Mouse (Mus musculus) right cerebral cortex, postnatal 25 days (tissue): Measurements from ENCODE around the gene Ppan.

Experiments used
- DNase-seq: peaks from one replicate; pipeline ENCODE4 v3.0.0; 2022

The Ppan gene

GRCm38 (mm10) chr9:20879097-20879792, 8.7 kb upstream of the Ppan start, which contains the start of gene Angptl6:
TSS of gene Angptl6 (minus strand) at chr9:20879727.
- DNase-seq = no peak

- DNase-seq = no peak
Measured at GRCm38 (mm10) chr9:20886563-20886962, 1.4 kb upstream of the Ppan start.

DNA sequence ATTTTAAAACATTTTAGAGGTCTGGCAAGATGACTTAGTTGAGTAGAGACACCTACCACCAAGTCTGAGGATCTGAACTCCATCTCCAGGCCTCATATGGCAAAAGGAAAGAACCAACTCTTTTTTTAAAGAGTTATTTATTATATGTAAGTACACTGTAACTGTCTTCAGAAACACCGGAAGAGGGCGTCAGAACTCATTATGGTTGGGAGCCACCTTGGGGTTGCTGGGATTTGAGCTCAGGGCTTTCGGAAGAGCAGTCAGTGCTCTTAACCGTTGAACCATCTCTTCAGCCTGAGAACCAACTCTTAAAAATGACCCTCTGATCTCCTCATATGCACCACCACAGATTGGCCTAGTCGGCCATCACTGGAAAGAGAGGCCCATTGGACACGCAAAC, 784 bp upstream of the Ppan start:
- DNase-seq = no peak

GRCm38 (mm10) chr9:20888386-20888765, 401 bp downstream of the Ppan start:
- DNase-seq = no peak

- no peak for DNase-seq
Measured at GRCm38 (mm10) chr9:20889185-20890141, 1.5 kb downstream of the Ppan start.

- DNase-seq = no peak
Measured at GRCm38 (mm10) chr9:20890411-20890810, 2.4 kb downstream of the Ppan start.

DNA sequence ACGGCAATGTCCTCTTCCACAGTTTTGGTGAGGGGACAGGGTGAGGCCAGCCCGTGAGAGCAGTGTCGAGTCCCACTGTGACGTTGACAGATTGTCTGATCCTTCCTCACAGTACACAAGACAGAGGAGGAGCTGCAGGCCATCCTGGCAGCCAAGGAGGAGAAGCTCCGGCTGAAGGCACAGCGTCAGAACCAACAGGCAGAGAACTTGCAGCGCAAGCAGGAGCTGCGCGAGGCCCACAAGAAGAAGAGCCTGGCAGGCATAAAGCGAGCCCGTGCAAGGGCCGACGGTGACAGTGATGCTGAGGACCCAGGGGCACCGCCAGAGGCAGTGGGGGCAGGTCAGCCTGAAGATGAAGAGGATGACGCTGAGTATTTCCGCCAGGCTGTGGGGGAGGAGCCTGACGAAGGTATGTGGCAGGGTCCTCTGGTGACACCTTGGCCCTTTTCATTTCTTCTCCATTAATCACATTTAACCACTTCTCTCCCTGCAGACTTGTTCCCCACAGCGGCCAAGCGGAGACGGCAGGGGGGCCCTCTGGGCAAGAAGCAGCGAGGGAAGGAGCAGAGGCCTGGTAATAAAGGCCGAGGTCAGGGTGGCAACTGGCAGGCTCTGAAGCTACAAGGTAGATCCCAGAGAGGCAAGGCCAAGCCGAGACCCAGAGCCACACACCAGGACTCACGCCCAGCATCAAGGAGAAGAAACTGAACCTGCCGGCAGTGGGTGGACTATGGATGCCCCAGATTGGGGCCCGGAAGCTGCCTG, 3.5 kb downstream of the Ppan start:
- DNase-seq = no peak

GRCm38 (mm10) chr9:20892104-20892653, 4.2 kb downstream of the Ppan start:
- DNase-seq = no peak

GRCm38 (mm10) chr9:20893069-20893468, 5.1 kb downstream of the Ppan start:
- no peak for DNase-seq

GRCm38 (mm10) chr9:20893590-20894343, 5.8 kb downstream of the Ppan start:
- no peak for DNase-seq

DNA sequence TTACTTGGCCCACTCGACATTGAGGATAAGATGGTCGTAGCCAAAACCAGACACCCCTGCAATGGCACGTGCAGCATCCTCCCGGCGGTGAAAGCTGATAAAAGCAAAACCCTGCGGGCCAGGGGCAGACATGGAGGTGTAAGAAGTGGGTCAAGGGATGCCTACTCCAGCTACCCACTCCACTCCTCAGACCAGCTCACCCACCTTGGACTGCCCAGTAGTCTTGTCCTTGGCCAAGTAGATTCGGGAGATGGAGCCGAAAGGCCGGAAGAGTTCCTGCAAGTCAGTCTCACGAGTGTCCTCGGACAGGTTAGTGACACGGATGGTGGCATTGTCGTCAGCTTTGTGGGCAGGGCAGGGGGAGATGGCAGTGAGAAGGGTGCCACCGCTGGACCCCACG, 6.7 kb downstream of the Ppan start:
- DNase-seq = no peak

DNA sequence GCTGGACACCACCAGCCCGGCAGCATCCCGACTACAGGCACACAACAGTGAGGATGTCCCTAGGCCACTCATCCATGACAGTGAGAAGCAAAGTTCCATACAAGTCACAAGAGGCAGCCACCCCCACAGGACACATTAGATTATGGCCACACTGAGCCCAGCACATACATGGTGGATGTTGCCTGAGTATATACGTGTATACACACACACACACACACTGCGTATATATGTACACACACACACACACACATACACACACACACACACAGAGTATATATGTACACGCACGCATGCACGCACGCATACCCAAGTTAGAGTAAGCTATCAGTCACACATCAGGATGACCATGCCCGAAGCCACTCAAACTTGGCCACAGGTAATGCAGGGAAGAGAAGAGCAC, 7.4 kb downstream of the Ppan start:
- DNase-seq = no peak

- no peak for DNase-seq
Measured at GRCm38 (mm10) chr9:20897736-20898510, 9.9 kb downstream of the Ppan start.

- peak; percentile 83 for DNase-seq
Measured at GRCm38 (mm10) chr9:20898511-20899073, 10.6 kb downstream of the Ppan start, which contains the start of gene Eif3g. TSS of gene Eif3g (minus strand) at chr9:20898623.

- no peak for DNase-seq
Measured at GRCm38 (mm10) chr9:20901466-20902173, 13.6 kb downstream of the Ppan start.

DNA sequence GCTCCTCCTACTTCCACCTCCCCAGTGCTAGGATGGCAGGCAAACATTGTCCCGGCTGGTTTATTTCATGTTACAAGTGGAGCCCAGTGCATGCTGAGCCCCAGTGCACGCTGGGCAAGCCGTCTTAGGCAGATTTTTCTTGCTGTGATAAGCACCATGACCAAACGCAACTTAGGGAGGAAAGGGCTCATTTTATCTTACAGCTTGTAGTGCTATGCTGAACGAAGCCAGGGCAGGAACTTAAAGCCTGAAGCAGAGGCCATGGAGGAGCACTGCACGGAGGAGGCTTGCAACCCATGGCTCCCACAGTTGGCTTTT, 14.2 kb downstream of the Ppan start:
- DNase-seq = no peak

DNA sequence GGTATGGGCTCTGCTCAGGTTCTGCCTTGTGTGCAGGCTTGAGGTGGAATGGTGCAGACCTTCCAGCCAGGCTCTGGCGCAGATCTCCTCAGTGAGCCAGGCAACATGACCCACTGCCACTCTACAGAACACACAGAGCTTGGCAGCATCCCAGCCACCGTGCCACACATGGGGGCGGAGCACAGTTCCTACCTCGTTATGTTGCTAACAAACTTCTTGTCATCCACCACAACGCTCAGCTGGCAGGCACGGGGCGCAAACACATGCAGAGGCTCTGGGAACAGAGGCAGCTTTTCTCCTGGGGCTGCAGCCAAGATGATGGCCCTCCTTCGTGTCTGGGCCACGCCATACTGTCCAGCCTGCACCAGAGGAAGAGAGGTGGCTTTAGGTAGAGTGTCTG, 22.0 kb downstream of the Ppan start:
- DNase-seq = no peak

GRCm38 (mm10) chr9:20916160-20916559, 28.2 kb downstream of the Ppan start:
- DNase-seq = no peak

- DNase-seq = no peak
Measured at GRCm38 (mm10) chr9:20923258-20923657, 35.3 kb downstream of the Ppan start.
